ENCODE assay signal across 8 mouse cellular contexts in the genomic region with DNA sequence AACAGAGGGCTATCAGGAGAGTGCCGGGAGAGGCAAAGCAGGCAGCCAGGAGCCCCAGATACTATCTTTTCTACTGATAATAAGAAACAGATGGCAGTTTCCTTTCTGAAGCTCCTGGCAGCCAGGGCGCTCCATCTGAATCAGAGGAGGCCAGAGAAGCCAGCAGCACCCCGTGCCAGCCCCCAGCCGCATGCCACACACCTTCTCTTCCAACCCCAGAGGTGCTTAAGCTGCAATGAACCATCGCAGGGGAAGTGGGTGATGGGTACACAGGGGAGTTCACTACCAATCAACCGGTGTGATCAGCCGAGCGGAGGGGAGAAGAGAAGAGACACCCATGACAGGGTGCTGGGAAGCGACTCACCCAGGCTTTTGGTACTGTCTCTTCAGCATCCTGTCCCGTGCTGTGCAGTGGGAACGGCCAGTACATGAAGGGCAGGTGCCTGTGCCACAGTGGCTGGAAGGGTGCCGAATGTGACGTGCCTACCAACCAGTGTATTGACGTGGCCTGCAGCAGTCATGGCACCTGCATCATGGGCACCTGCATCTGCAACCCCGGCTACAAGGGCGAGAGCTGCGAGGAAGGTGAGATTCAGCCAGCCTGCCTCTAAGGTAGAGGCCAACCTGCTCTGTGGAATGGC.
DNase-seq lines count a peak whose midpoint lies in the region; ATAC-seq and TF ChIP-seq lines count a peak whose summit lies in the region.

No protein-coding gene starts in this region.

- WGBS in kidney, embryonic 14.5 days = 86% methylated on average over 17 of the region's 17 CpGs
- 88% methylated on average over 17 of the region's 17 CpGs for WGBS in stomach, embryonic 14.5 days
- WGBS in stomach, postnatal 0 days = 89% methylated on average over 17 of the region's 17 CpGs
- WGBS in embryonic facial prominence, embryonic 15.5 days = 77% methylated on average over 17 of the region's 17 CpGs

- H3K4me3 ChIP-seq in kidney, embryonic 14.5 days (ENCODE audit: low read length) = no peak overlapping the region
- no peak overlapping the region for H3K4me3 ChIP-seq in stomach, embryonic 14.5 days (ENCODE audit: low read depth, low read length)
- no peak overlapping the region for H3K4me3 ChIP-seq in stomach, postnatal 0 days (ENCODE audit: low read depth, low read length)
- no peak overlapping the region for H3K4me3 ChIP-seq in embryonic facial prominence, embryonic 15.5 days (replicated peaks)

- no peak for ATAC-seq in kidney, embryonic 14.5 days (ENCODE audit: low FRiP score, low TSS enrichment)
- no peak for ATAC-seq in stomach, embryonic 14.5 days (ENCODE audit: insufficient number of reproducible peaks, insufficient read depth, low FRiP score, low read depth)
- ATAC-seq in stomach, postnatal 0 days (ENCODE audit: low FRiP score, low TSS enrichment) = no peak
- ATAC-seq in embryonic facial prominence, embryonic 15.5 days (ENCODE audit: insufficient number of reproducible peaks, low FRiP score, low TSS enrichment, low read depth) = 0 out of 2 replicates have a peak, but pooled peaks have one; percentile 17

- H3K4me2 ChIP-seq in kidney, embryonic 14.5 days (replicated peaks; ENCODE audit: low read depth, low read length) = no peak overlapping the region
- H3K4me2 ChIP-seq in stomach, embryonic 14.5 days (replicated peaks; ENCODE audit: low read depth, low read length) = no peak overlapping the region
- H3K4me2 ChIP-seq in stomach, postnatal 0 days (replicated peaks; ENCODE audit: low read depth) = no peak overlapping the region
- H3K4me2 ChIP-seq in embryonic facial prominence, embryonic 15.5 days (replicated peaks) = no peak overlapping the region

- no peak for DNase-seq in kidney, adult 9 months
- DNase-seq in stomach, postnatal 0 days (ENCODE audit: low spot score) = no peak
- DNase-seq in natural killer cell, adult 2 months (ENCODE audit: low spot score in 2 of 2) = no peak
- no peak for DNase-seq in embryo, embryonic 10 days (ENCODE audit: low spot score)
- no peak for DNase-seq in heart, postnatal 25 days (ENCODE audit: low spot score)

- no peak overlapping the region for H3K9ac ChIP-seq in kidney, embryonic 14.5 days (ENCODE audit: low read depth, low read length)
- H3K9ac ChIP-seq in stomach, embryonic 14.5 days (replicated peaks; ENCODE audit: low read depth, low read length) = no peak overlapping the region
- H3K9ac ChIP-seq in stomach, postnatal 0 days (ENCODE audit: low read length) = no peak overlapping the region
- H3K9ac ChIP-seq in embryonic facial prominence, embryonic 15.5 days = no peak overlapping the region

- intact Hi-C loops in heart, postnatal 25 days (cut with DNase I) = loop anchor here (10.0 kb wide), 1 partner anchor 259 kb away; no protein-coding TSS in a partner anchor

- H3K27me3 ChIP-seq in kidney, embryonic 14.5 days (ENCODE audit: control insufficient read depth, insufficient read depth, low read length) = no peaks in the 10 kb centered on the region
- H3K27me3 ChIP-seq in stomach, embryonic 14.5 days (ENCODE audit: control insufficient read depth, insufficient read depth, low read length) = no peaks in the 10 kb centered on the region
- H3K27me3 ChIP-seq in stomach, postnatal 0 days (ENCODE audit: control insufficient read depth, insufficient read depth, low read length) = no peaks in the 10 kb centered on the region
- no peaks in the 10 kb centered on the region for H3K27me3 ChIP-seq in embryonic facial prominence, embryonic 15.5 days

- H3K9me3 ChIP-seq in kidney, embryonic 14.5 days (ENCODE audit: control insufficient read depth, low read length) = peaks cover 4% of the 10 kb centered on the region; the same call in 1 of the 2 replicates
- peaks cover 5% of the 10 kb centered on the region; the same call in 1 of the 2 replicates for H3K9me3 ChIP-seq in stomach, embryonic 14.5 days (ENCODE audit: control insufficient read depth, low read depth, low read length)
- no peaks in the 10 kb centered on the region for H3K9me3 ChIP-seq in stomach, postnatal 0 days (ENCODE audit: control insufficient read depth, low read length)
- no peaks in the 10 kb centered on the region for H3K9me3 ChIP-seq in embryonic facial prominence, embryonic 15.5 days (replicated peaks)

- H3K36me3 ChIP-seq in kidney, embryonic 14.5 days (ENCODE audit: control insufficient read depth, insufficient read depth, low read length) = 0 out of 2 replicates have a peak, but pooled peaks cover 5% of the 10 kb centered on the region
- no peaks in the 10 kb centered on the region for H3K36me3 ChIP-seq in stomach, embryonic 14.5 days (ENCODE audit: control insufficient read depth, insufficient read depth, low read length)
- no peaks in the 10 kb centered on the region for H3K36me3 ChIP-seq in stomach, postnatal 0 days (ENCODE audit: control insufficient read depth, insufficient read depth, low read length)
- 0 out of 2 replicates have a peak, but pooled peaks cover 8% of the 10 kb centered on the region for H3K36me3 ChIP-seq in embryonic facial prominence, embryonic 15.5 days

- no peak for TF ChIP-seq CTCF in stomach, postnatal 0 days (IDR thresholded peaks at IDR 0.05; ENCODE audit: low read depth)

- H3K4me1 ChIP-seq in kidney, embryonic 14.5 days (ENCODE audit: control insufficient read depth, insufficient read depth, low read length) = peaks cover 25% of the 10 kb centered on the region
- peaks cover 25% of the 10 kb centered on the region for H3K4me1 ChIP-seq in stomach, embryonic 14.5 days (ENCODE audit: control insufficient read depth, insufficient read depth, low read length)
- H3K4me1 ChIP-seq in stomach, postnatal 0 days (replicated peaks; ENCODE audit: control insufficient read depth, insufficient read depth) = no peaks in the 10 kb centered on the region
- peaks cover 31% of the 10 kb centered on the region for H3K4me1 ChIP-seq in embryonic facial prominence, embryonic 15.5 days

- peak overlapping the region; percentile 92 for H3K27ac ChIP-seq in kidney, embryonic 14.5 days (ENCODE audit: low read depth, low read length)
- H3K27ac ChIP-seq in stomach, embryonic 14.5 days (ENCODE audit: low read length) = peak overlapping the region; percentile 89; the same call in 1 of the 2 replicates
- no peak overlapping the region for H3K27ac ChIP-seq in stomach, postnatal 0 days (replicated peaks)
- H3K27ac ChIP-seq in embryonic facial prominence, embryonic 15.5 days (replicated peaks) = peak overlapping the region; percentile 65; the same call in 1 of the 2 replicates

- TF ChIP-seq EP300 in stomach, postnatal 0 days (optimal IDR thresholded peaks at IDR 0.05) = no peak
